Comparison of ENCODE assay signal across 23 mouse cellular contexts in the genomic region with DNA sequence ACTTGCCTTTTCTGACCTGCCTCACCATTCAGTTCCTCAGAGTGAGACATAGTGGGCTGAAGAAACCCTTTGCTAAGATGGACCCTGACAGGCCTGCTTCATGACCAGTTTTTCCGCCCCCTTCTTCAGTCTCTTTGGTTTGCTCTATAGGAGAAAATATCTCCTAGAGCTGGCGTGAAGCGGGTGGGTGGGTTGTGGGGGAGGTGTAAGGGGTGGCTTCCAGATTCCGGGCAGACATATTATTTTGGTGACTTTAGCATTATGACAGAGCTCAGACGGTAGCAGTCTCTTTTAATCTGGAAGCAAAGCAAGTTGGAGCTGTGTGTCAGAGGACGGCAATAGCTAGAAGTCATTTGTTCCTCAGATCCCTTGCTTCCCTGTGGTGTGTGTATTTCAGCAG.
A peak's percentile ranks its signal among the peaks of the same experiment; 100 is the strongest.
DNase-seq lines count a peak whose midpoint lies in the region; ATAC-seq and TF ChIP-seq lines count a peak whose summit lies in the region.
"Had no signal": no experiment of that assay in that cellular context is flagged by ENCODE, and none has a peak within 500 bp of the region (broad histone marks: within the 10 kb centered on the region; RNA-seq: fewer than 3 reads in every experiment).

No protein-coding gene starts in this region.

- H3K79me2 ChIP-seq in heart, adult 2 months (replicated peaks; ENCODE audit: control insufficient read depth, insufficient read depth, low read length), result no peaks in the 10 kb centered on the region

- no peak for TF ChIP-seq EP300 in heart, adult 2 months (IDR thresholded peaks at IDR 0.05; ENCODE audit: insufficient read depth, low read depth, low read length)

- H3K4me2 ChIP-seq in embryonic facial prominence, embryonic 12.5 days (replicated peaks), result no peak overlapping the region
- no peak overlapping the region for H3K4me2 ChIP-seq in hindbrain, embryonic 12.5 days (replicated peaks)
- no peak overlapping the region for H3K4me2 ChIP-seq in hindbrain, embryonic 11.5 days (replicated peaks; ENCODE audit: low read depth, low read length)
- H3K4me2 ChIP-seq in midbrain, embryonic 15.5 days, result no peak overlapping the region
- H3K4me2 ChIP-seq: heart, embryonic 15.5 days; liver, embryonic 13.5 days; stomach, embryonic 15.5 days had no signal

- WGBS in embryonic facial prominence, embryonic 12.5 days, result 86% methylated on average over 6 of the region's 6 CpGs
- 84% methylated on average over 6 of the region's 6 CpGs for WGBS in embryonic facial prominence, embryonic 10.5 days
- WGBS in hindbrain, embryonic 12.5 days, result 83% methylated on average over 6 of the region's 6 CpGs
- WGBS in hindbrain, embryonic 11.5 days, result 77% methylated on average over 6 of the region's 6 CpGs
- WGBS in midbrain, embryonic 15.5 days, result 76% methylated on average over 6 of the region's 6 CpGs
- WGBS in heart, adult 2 months, result 82% methylated on average over 6 of the region's 6 CpGs

- intact Hi-C loops in left cerebral cortex, postnatal 36 days (cut with DNase I), result loop anchor here (5.0 kb wide), 1 partner anchor 259 kb away; the partner anchor contains the start of gene Epc2
- intact Hi-C loops in heart, adult 2 months (cut with DNase I), result loop anchor here (5.0 kb wide), 1 partner anchor 264 kb away; no protein-coding TSS in a partner anchor

- no peak for TF ChIP-seq POLR2A in heart, adult 2 months (IDR thresholded peaks at IDR 0.05; ENCODE audit: insufficient read depth, low read depth, low read length)

- no peaks in the 10 kb centered on the region for H3K9me3 ChIP-seq in embryonic facial prominence, embryonic 12.5 days
- H3K9me3 ChIP-seq in embryonic facial prominence, embryonic 10.5 days, result no peaks in the 10 kb centered on the region
- H3K9me3 ChIP-seq in hindbrain, embryonic 12.5 days (replicated peaks), result no peaks in the 10 kb centered on the region
- H3K9me3 ChIP-seq in hindbrain, embryonic 11.5 days (ENCODE audit: control insufficient read depth, low read length), result no peaks in the 10 kb centered on the region
- H3K9me3 ChIP-seq in midbrain, embryonic 15.5 days, result no peaks in the 10 kb centered on the region
- H3K9me3 ChIP-seq: heart, embryonic 15.5 days; liver, embryonic 13.5 days; stomach, embryonic 15.5 days had no signal

- TF ChIP-seq CTCF in heart, adult 2 months (IDR thresholded peaks at IDR 0.05), result no peak

- 0 out of 2 replicates have a peak, but pooled peaks cover 14% of the 10 kb centered on the region for H3K36me3 ChIP-seq in embryonic facial prominence, embryonic 12.5 days
- H3K36me3 ChIP-seq in embryonic facial prominence, embryonic 10.5 days (replicated peaks), result peaks cover 74% of the 10 kb centered on the region
- H3K36me3 ChIP-seq in hindbrain, embryonic 12.5 days, result peaks cover 31% of the 10 kb centered on the region
- H3K36me3 ChIP-seq in hindbrain, embryonic 11.5 days (ENCODE audit: control insufficient read depth, insufficient read depth, low read length), result no peaks in the 10 kb centered on the region
- peaks cover 22% of the 10 kb centered on the region; the same call in 1 of the 2 replicates for H3K36me3 ChIP-seq in midbrain, embryonic 15.5 days (replicated peaks)
- H3K36me3 ChIP-seq in heart, adult 2 months (ENCODE audit: control insufficient read depth, insufficient read depth, low read length), result no peaks in the 10 kb centered on the region
- H3K36me3 ChIP-seq: heart, embryonic 15.5 days; liver, embryonic 13.5 days; stomach, embryonic 15.5 days had no signal

- no peak for DNase-seq in embryonic facial prominence, embryonic 10.5 days (ENCODE audit: low spot score)
- DNase-seq in hindbrain, embryonic 11.5 days (ENCODE audit: low spot score), result no peak
- peak; percentile 41 to 42 for DNase-seq in left cerebral cortex, postnatal 36 days (ENCODE audit: low spot score in 2 of 2)
- no peak for DNase-seq in left cerebral cortex, adult 8-10 months (ENCODE audit: low spot score in 2 of 2)
- DNase-seq in heart, adult 2 months, result no peak
- DNase-seq: adrenal gland, adult 8-10 months; gastrocnemius, postnatal 25 days; heart, postnatal 36 days; kidney, postnatal 25 days; liver, embryonic 13.5 days; lung, adult 2 months; lung, postnatal 14 days; right cerebral cortex, postnatal 4 days; thymus, adult 18-20 months; thymus, postnatal 36 days had no signal

- ATAC-seq in embryonic facial prominence, embryonic 12.5 days (ENCODE audit: insufficient number of reproducible peaks, insufficient read depth, low FRiP score, low TSS enrichment), result no peak
- ATAC-seq in hindbrain, embryonic 12.5 days (ENCODE audit: low FRiP score), result no peak
- ATAC-seq in hindbrain, embryonic 11.5 days (ENCODE audit: low FRiP score), result no peak
- no peak for ATAC-seq in midbrain, embryonic 15.5 days (replicated peaks)
- ATAC-seq: activated CD4-positive, CD25-positive, alpha-beta regulatory T cell, adult 4 months; hindbrain, postnatal 0 days; intestine, postnatal 0 days had no signal

- no peak overlapping the region for H3K9ac ChIP-seq in embryonic facial prominence, embryonic 12.5 days
- no peak overlapping the region for H3K9ac ChIP-seq in hindbrain, embryonic 12.5 days
- no peak overlapping the region for H3K9ac ChIP-seq in hindbrain, embryonic 11.5 days (ENCODE audit: low read depth, low read length)
- no peak overlapping the region for H3K9ac ChIP-seq in midbrain, embryonic 15.5 days
- no peak overlapping the region for H3K9ac ChIP-seq in heart, adult 2 months (ENCODE audit: low read depth, low read length)
- H3K9ac ChIP-seq: heart, embryonic 15.5 days; liver, embryonic 13.5 days; stomach, embryonic 15.5 days had no signal

- H3K27ac ChIP-seq in embryonic facial prominence, embryonic 12.5 days, result peak overlapping the region; percentile 23; the same call in 1 of the 2 replicates
- no peak overlapping the region for H3K27ac ChIP-seq in embryonic facial prominence, embryonic 10.5 days (replicated peaks)
- peak overlapping the region; percentile 44; the same call in 1 of the 2 replicates for H3K27ac ChIP-seq in hindbrain, embryonic 12.5 days
- H3K27ac ChIP-seq in hindbrain, embryonic 11.5 days (ENCODE audit: low read depth, low read length), result no peak overlapping the region
- H3K27ac ChIP-seq in midbrain, embryonic 15.5 days, result peak overlapping the region; percentile 52
- no peak overlapping the region for H3K27ac ChIP-seq in heart, adult 2 months
- H3K27ac ChIP-seq: heart, embryonic 15.5 days; hindbrain, postnatal 0 days; liver, embryonic 13.5 days; stomach, embryonic 15.5 days had no signal

- H3K4me3 ChIP-seq in embryonic facial prominence, embryonic 12.5 days, result no peak overlapping the region
- H3K4me3 ChIP-seq in embryonic facial prominence, embryonic 10.5 days, result no peak overlapping the region
- H3K4me3 ChIP-seq in hindbrain, embryonic 12.5 days, result no peak overlapping the region
- H3K4me3 ChIP-seq in hindbrain, embryonic 11.5 days (ENCODE audit: low read depth, low read length), result no peak overlapping the region
- no peak overlapping the region for H3K4me3 ChIP-seq in midbrain, embryonic 15.5 days
- H3K4me3 ChIP-seq in heart, adult 2 months, result no peak overlapping the region
- H3K4me3 ChIP-seq: heart, embryonic 15.5 days; liver, embryonic 13.5 days; stomach, embryonic 15.5 days had no signal

- H3K4me1 ChIP-seq in embryonic facial prominence, embryonic 12.5 days, result peaks cover 5% of the 10 kb centered on the region; the same call in 1 of the 2 replicates
- H3K4me1 ChIP-seq in embryonic facial prominence, embryonic 10.5 days, result peaks cover 6% of the 10 kb centered on the region; the same call in 1 of the 2 replicates
- H3K4me1 ChIP-seq in hindbrain, embryonic 12.5 days, result no peaks in the 10 kb centered on the region; the same call in 1 of the 2 replicates
- H3K4me1 ChIP-seq in hindbrain, embryonic 11.5 days (replicated peaks; ENCODE audit: control insufficient read depth, insufficient read depth, low read length), result no peaks in the 10 kb centered on the region
- peaks cover 13% of the 10 kb centered on the region for H3K4me1 ChIP-seq in midbrain, embryonic 15.5 days
- H3K4me1 ChIP-seq in heart, adult 2 months (ENCODE audit: control insufficient read depth, insufficient read depth, low read length), result no peaks in the 10 kb centered on the region
- H3K4me1 ChIP-seq: heart, embryonic 15.5 days; liver, embryonic 13.5 days; stomach, embryonic 15.5 days had no signal

- no peaks in the 10 kb centered on the region for H3K27me3 ChIP-seq in embryonic facial prominence, embryonic 12.5 days
- H3K27me3 ChIP-seq in embryonic facial prominence, embryonic 10.5 days (replicated peaks; ENCODE audit: low read depth, poor library complexity, severe bottlenecking), result no peaks in the 10 kb centered on the region
- H3K27me3 ChIP-seq in hindbrain, embryonic 12.5 days, result no peaks in the 10 kb centered on the region
- no peaks in the 10 kb centered on the region for H3K27me3 ChIP-seq in hindbrain, embryonic 11.5 days (ENCODE audit: control insufficient read depth, insufficient read depth, low read length)
- H3K27me3 ChIP-seq in midbrain, embryonic 15.5 days (replicated peaks), result no peaks in the 10 kb centered on the region
- no peaks in the 10 kb centered on the region for H3K27me3 ChIP-seq in heart, adult 2 months (ENCODE audit: control insufficient read depth, insufficient read depth, low read length)
- H3K27me3 ChIP-seq: heart, embryonic 15.5 days; liver, embryonic 13.5 days; stomach, embryonic 15.5 days had no signal

Comparison
In these comparisons a context has a peak if more than half of its experiments do, and no peak if none do; other contexts are left out.
1. H3K27ac ChIP-seq: peak in embryonic facial prominence, embryonic 12.5 days (single experiment), hindbrain, embryonic 12.5 days (single experiment) and midbrain, embryonic 15.5 days (single experiment); none in embryonic facial prominence, embryonic 10.5 days (single experiment), hindbrain, embryonic 11.5 days (single experiment) and heart, adult 2 months (single experiment).
2. DNase-seq: peak in left cerebral cortex, postnatal 36 days (2 of 2); none in embryonic facial prominence, embryonic 10.5 days (single experiment), hindbrain, embryonic 11.5 days (single experiment), left cerebral cortex, adult 8-10 months (0 of 2) and heart, adult 2 months (0 of 2).